Mouse (Mus musculus) limb, embryonic 12.5 days (tissue): ENCODE results near the gene Gsta4. TPM values are rescaled to one million over a fixed set of nuclear protein-coding genes. Genes with fewer than 3 reads are reported as not detected.
"Not testable (repeated sequence)": the region's sequence is repeated elsewhere in the genome, so short reads cannot be mapped to it uniquely, and the experiment has no call there.

ENCODE experiments used
- ATAC-seq: fragments of 200-750 bp; cut with Nextera tagmentation; 2 replicates; pipeline ENCODE4 v1.8.0; 2017; ENCODE audit warnings: low read depth, moderate TSS enrichment; ENCODE audit not compliant: insufficient number of reproducible peaks, insufficient read depth, low FRiP score, low TSS enrichment
- H3K27ac ChIP-seq: fragments of 300-500 bp; sonication (generic); 2 replicates; pipeline ENCODE4 v1.5.1; 2016; ENCODE audit warnings: mild to moderate bottlenecking, moderate library complexity
- H3K27me3 ChIP-seq: fragments of 300-500 bp; sonication (generic); 2 replicates; pipeline ENCODE4 v1.6.1; 2016; ENCODE audit warnings: mild to moderate bottlenecking, moderate library complexity
- H3K36me3 ChIP-seq: fragments of 300-500 bp; sonication (generic); 2 replicates; pipeline ENCODE4 v1.6.1; 2016; ENCODE audit warnings: mild to moderate bottlenecking, moderate library complexity
- H3K4me1 ChIP-seq: fragments of 300-500 bp; sonication (generic); replicated peaks from 2 replicates; pipeline ENCODE4 v1.6.1; 2016
- H3K4me2 ChIP-seq: fragments of 300-500 bp; sonication (generic); 2 replicates; pipeline ENCODE4 v1.6.1; 2016; ENCODE audit warnings: mild to moderate bottlenecking, moderate library complexity
- H3K4me3 ChIP-seq: fragments of 300-500 bp; sonication (generic); replicated peaks from 2 replicates; pipeline ENCODE4 v1.5.1; 2016; ENCODE audit warnings: mild to moderate bottlenecking
- H3K9ac ChIP-seq: fragments of 300-500 bp; sonication (generic); replicated peaks from 2 replicates; pipeline ENCODE4 v1.6.1; 2016; ENCODE audit warnings: mild to moderate bottlenecking, moderate library complexity
- H3K9me3 ChIP-seq: fragments of 300-500 bp; sonication (generic); 2 replicates; pipeline ENCODE4 v1.6.1; 2016; ENCODE audit warnings: mild to moderate bottlenecking, moderate library complexity
- WGBS: fragments of 180-500 bp; shearing (Covaris S2); methylation state at CpG from one replicate; pipeline ENCODE4 v1.1.7; 2016; 5-methylcytosine and 5-hydroxymethylcytosine counted together
- polyA plus RNA-seq: library from polyadenylated mRNA; unstranded; fragments of >200 nt; fragmentation: Nextera tagmentation; extraction: Ambion mirVana; gene quantifications from 2 replicates; pipeline ENCODE4 v1.2.1, GENCODE M21; 2016

Gene Gsta4
- polyA plus RNA-seq, 1 experiment from 2014 or later = 140 TPM

GRCm38 (mm10) chr9:78210821-78211220, 28.2 kb downstream of the Gsta4 start:
- no peak for ATAC-seq
- 89% methylated on average over 2 of the region's 2 CpGs for WGBS
- H3K9me3 ChIP-seq = no peaks in the 10 kb centered on the region

GRCm38 (mm10) chr9:78211521-78211920, 28.9 kb downstream of the Gsta4 start:
- no peak overlapping the region for H3K9ac ChIP-seq
- peaks cover 46% of the 10 kb centered on the region for H3K36me3 ChIP-seq
- no peak for ATAC-seq
- no peaks in the 10 kb centered on the region for H3K4me1 ChIP-seq
- no peak overlapping the region for H3K4me3 ChIP-seq
- H3K9me3 ChIP-seq = no peaks in the 10 kb centered on the region
- no peak overlapping the region for H3K27ac ChIP-seq
- no peaks in the 10 kb centered on the region for H3K27me3 ChIP-seq
- WGBS = 91% methylated on average over 3 of the region's 3 CpGs
- no peak overlapping the region for H3K4me2 ChIP-seq

More at GRCm38 (mm10) chr9:78210821-78211220, 28.2 kb downstream of the Gsta4 start:
- Histone ChIP-seq H3K4me3 (no peak overlapping the region), H3K9ac (no peak overlapping the region), H3K36me3 (peaks cover 52% of the 10 kb centered on the region), H3K27ac (no peak overlapping the region), H3K27me3 (no peaks in the 10 kb centered on the region), H3K4me1 (no peaks in the 10 kb centered on the region), H3K4me2 (no peak overlapping the region)

- Histone ChIP-seq H3K36me3 (peaks cover 40% of the 10 kb centered on the region), H3K27me3 (no peaks in the 10 kb centered on the region), H3K27ac (no peak overlapping the region), H3K9me3 (no peaks in the 10 kb centered on the region), H3K4me1 (no peaks in the 10 kb centered on the region), H3K4me3 (no peak overlapping the region), H3K9ac (no peak overlapping the region), H3K4me2 (no peak overlapping the region)
- WGBS = 82% methylated on average over 7 of the region's 7 CpGs
- ATAC-seq = no peak
Observed at GRCm38 (mm10) chr9:78212341-78213049, 29.9 kb downstream of the Gsta4 start.

GRCm38 (mm10) chr9:78217074-78217473, 34.5 kb downstream of the Gsta4 start:
- Histone ChIP-seq H3K9me3 (no peaks in the 10 kb centered on the region), H3K4me2 (no peak overlapping the region), H3K36me3 (no peaks in the 10 kb centered on the region), H3K4me1 (no peaks in the 10 kb centered on the region), H3K27ac (no peak overlapping the region), H3K4me3 (no peak overlapping the region), H3K9ac (no peak overlapping the region), H3K27me3 (no peaks in the 10 kb centered on the region)
- ATAC-seq = no peak
- 84% methylated on average over 4 of the region's 4 CpGs for WGBS

- no peaks in the 10 kb centered on the region for H3K36me3 ChIP-seq
- H3K9me3 ChIP-seq = no peaks in the 10 kb centered on the region
- H3K4me1 ChIP-seq = no peaks in the 10 kb centered on the region
- no peak overlapping the region for H3K4me3 ChIP-seq
- 83% methylated on average over 8 of the region's 8 CpGs for WGBS
- no peak overlapping the region for H3K9ac ChIP-seq
- no peak for ATAC-seq
- H3K27me3 ChIP-seq = no peaks in the 10 kb centered on the region
- no peak overlapping the region for H3K4me2 ChIP-seq
- no peak overlapping the region for H3K27ac ChIP-seq
Observed at GRCm38 (mm10) chr9:78222616-78223015, 40.0 kb downstream of the Gsta4 start.

GRCm38 (mm10) chr9:78223221-78223902, 40.8 kb downstream of the Gsta4 start:
- H3K9ac ChIP-seq = no peak overlapping the region
- H3K4me1 ChIP-seq = no peaks in the 10 kb centered on the region
- H3K4me3 ChIP-seq = no peak overlapping the region
- H3K27me3 ChIP-seq = no peaks in the 10 kb centered on the region
- no peaks in the 10 kb centered on the region for H3K36me3 ChIP-seq
- no peak overlapping the region for H3K4me2 ChIP-seq
- no peak for ATAC-seq
- WGBS = 56% methylated on average over 10 of the region's 10 CpGs
- H3K27ac ChIP-seq = no peak overlapping the region
- no peaks in the 10 kb centered on the region for H3K9me3 ChIP-seq

GRCm38 (mm10) chr9:78224418-78224817, 41.8 kb downstream of the Gsta4 start:
- H3K27me3 ChIP-seq = no peaks in the 10 kb centered on the region
- no peak overlapping the region for H3K4me3 ChIP-seq
- no peaks in the 10 kb centered on the region for H3K4me1 ChIP-seq
- no peaks in the 10 kb centered on the region for H3K9me3 ChIP-seq
- 88% methylated on average over 2 of the region's 2 CpGs for WGBS
- no peaks in the 10 kb centered on the region for H3K36me3 ChIP-seq
- ATAC-seq = no peak
- H3K27ac ChIP-seq = no peak overlapping the region
- H3K4me2 ChIP-seq = no peak overlapping the region
- no peak overlapping the region for H3K9ac ChIP-seq

- WGBS = 78% methylated on average over 11 of the region's 11 CpGs
- Histone ChIP-seq H3K4me3 (no peak overlapping the region), H3K27ac (no peak overlapping the region), H3K4me1 (no peaks in the 10 kb centered on the region), H3K9ac (no peak overlapping the region), H3K4me2 (no peak overlapping the region), H3K27me3 (no peaks in the 10 kb centered on the region), H3K36me3 (no peaks in the 10 kb centered on the region), H3K9me3 (no peaks in the 10 kb centered on the region)
- ATAC-seq = no peak
Observed at GRCm38 (mm10) chr9:78225304-78225703, 42.7 kb downstream of the Gsta4 start.

GRCm38 (mm10) chr9:78228122-78228521, 45.5 kb downstream of the Gsta4 start:
- Histone ChIP-seq H3K27me3 (no peaks in the 10 kb centered on the region), H3K27ac (no peak overlapping the region), H3K36me3 (no peaks in the 10 kb centered on the region), H3K4me2 (no peak overlapping the region), H3K9me3 (no peaks in the 10 kb centered on the region), H3K4me3 (no peak overlapping the region), H3K4me1 (no peaks in the 10 kb centered on the region), H3K9ac (no peak overlapping the region)
- 85% methylated on average over 2 of the region's 2 CpGs for WGBS
- ATAC-seq = no peak

GRCm38 (mm10) chr9:78229658-78230057, 47.1 kb downstream of the Gsta4 start:
- not testable (repeated sequence) for ATAC-seq
- WGBS = 59% methylated on average over 3 of the region's 3 CpGs

GRCm38 (mm10) chr9:78230461-78230860, 47.9 kb downstream of the Gsta4 start, which contains the start of gene Gsta1:
Gene Gsta1, plus strand, starts transcription at chr9:78230656.
- not testable (repeated sequence) for H3K9me3 ChIP-seq, ATAC-seq, H3K27ac ChIP-seq, H3K9ac ChIP-seq, H3K36me3 ChIP-seq, H3K4me3 ChIP-seq, H3K4me1 ChIP-seq, H3K4me2 ChIP-seq, H3K27me3 ChIP-seq
- 77% methylated on average over 3 of the region's 3 CpGs for WGBS

More at GRCm38 (mm10) chr9:78229658-78230057, 47.1 kb downstream of the Gsta4 start:
- not testable (repeated sequence) for H3K27me3 ChIP-seq, H3K27ac ChIP-seq, H3K36me3 ChIP-seq, H3K4me1 ChIP-seq, H3K9me3 ChIP-seq, H3K4me2 ChIP-seq, H3K9ac ChIP-seq, H3K4me3 ChIP-seq
